Mouse (Mus musculus) MEL (cell line): ENCODE measurements around the gene Uggt2. TPM values are rescaled to one million over a fixed set of nuclear protein-coding genes. Genes with fewer than 3 reads are reported as not detected.

Experiments used
- DNase-seq: peaks from one replicate; pipeline ENCODE4 v3.0.0; 2011; ENCODE audit warnings: low read depth, low spot score
- H3K27ac ChIP-seq: 2 replicates; pipeline ENCODE4 v1.5.1; 2012; ENCODE audit warnings: low read depth, mild to moderate bottlenecking, control low read depth, low read length, moderate library complexity; ENCODE audit not compliant: control insufficient read depth
- H3K27me3 ChIP-seq, 2 experiments: fragments of 150-350 bp in 1 of 2; sonication (generic) in 1 of 2; 2 replicates each; pipeline ENCODE4 v1.6.1; 2012; ENCODE audit warnings: low read length in 2 of 2, mild to moderate bottlenecking in 2 of 2, improper control_type of control experiment in 1 of 2, moderate library complexity in 1 of 2; ENCODE audit not compliant: insufficient read depth in 2 of 2, control insufficient read depth in 1 of 2
- H3K36me3 ChIP-seq, 2 experiments: 2 replicates each; pipeline ENCODE4 v1.6.1; 2012 to 2014; ENCODE audit warnings: low read length in 2 of 2, improper control_type of control experiment in 1 of 2, inconsistent platforms in 1 of 2, mild to moderate bottlenecking in 1 of 2; ENCODE audit not compliant: insufficient read depth in 2 of 2, control insufficient read depth in 1 of 2
- H3K4me1 ChIP-seq, 2 experiments: fragments of 150-350 bp in 1 of 2; sonication (generic) in 1 of 2; 2 replicates each; pipeline ENCODE4 v1.6.1; 2012; ENCODE audit warnings: low read length in 2 of 2, improper control_type of control experiment in 1 of 2, mild to moderate bottlenecking in 1 of 2; ENCODE audit not compliant: insufficient read depth in 2 of 2, control insufficient read depth in 1 of 2
- H3K4me3 ChIP-seq, 2 experiments: fragments of 150-350 bp in 1 of 2; sonication (generic) in 1 of 2; 2 replicates each; pipeline ENCODE4 v1.5.1; 2012; ENCODE audit warnings: low read depth in 2 of 2, low read length in 2 of 2, mild to moderate bottlenecking in 2 of 2, moderate library complexity in 2 of 2, control low read depth in 1 of 2, improper control_type of control experiment in 1 of 2; ENCODE audit not compliant: control insufficient read depth in 1 of 2, insufficient read depth in 1 of 2
- H3K79me2 ChIP-seq: 2 replicates; pipeline ENCODE4 v1.6.1; 2012; ENCODE audit warnings: mild to moderate bottlenecking, low read length, moderate library complexity; ENCODE audit not compliant: control insufficient read depth, poor library complexity, insufficient read depth
- H3K9ac ChIP-seq: 2 replicates; pipeline ENCODE4 v1.6.1; 2012; ENCODE audit warnings: low read depth, mild to moderate bottlenecking, control low read depth, low read length, moderate library complexity; ENCODE audit not compliant: control insufficient read depth, poor library complexity, severe bottlenecking
- H3K9me3 ChIP-seq: fragments of 150-350 bp; sonication (generic); replicated peaks from 2 replicates; pipeline ENCODE4 v1.6.1; 2012; ENCODE audit warnings: mild to moderate bottlenecking, low read length, improper control_type of control experiment, moderate library complexity; ENCODE audit not compliant: insufficient read depth
- ELF1 ChIP-seq: IDR thresholded peaks from 2 replicates; pipeline ENCODE4 v1.6.1; 2014; ENCODE audit warnings: low read depth, mild to moderate bottlenecking, inconsistent platforms, low read length, improper control_type of control experiment, moderate library complexity
- GABPA ChIP-seq: IDR thresholded peaks from 2 replicates; pipeline ENCODE4 v1.6.1; 2012; ENCODE audit warnings: low read depth, mild to moderate bottlenecking, inconsistent platforms, low read length, improper control_type of control experiment, moderate library complexity
- HCFC1 ChIP-seq: IDR thresholded peaks from 2 replicates; pipeline ENCODE4 v1.6.1; 2012; ENCODE audit warnings: low read depth, mild to moderate bottlenecking, inconsistent platforms, low read length, improper control_type of control experiment, moderate library complexity
- MAFK ChIP-seq: IDR thresholded peaks from 2 replicates; pipeline ENCODE4 v1.6.1; 2011; ENCODE audit warnings: low read depth, mild to moderate bottlenecking, low read length, improper control_type of control experiment, borderline replicate concordance
- MAX ChIP-seq: IDR thresholded peaks from 2 replicates; pipeline ENCODE4 v1.6.1; 2011; ENCODE audit warnings: low read length, improper control_type of control experiment
- MAZ ChIP-seq: IDR thresholded peaks from 2 replicates; pipeline ENCODE4 v1.6.1; 2012; ENCODE audit warnings: low read depth, mild to moderate bottlenecking, inconsistent platforms, low read length, improper control_type of control experiment
- MEF2A ChIP-seq: IDR thresholded peaks from 2 replicates; pipeline ENCODE4 v1.6.1; 2014; ENCODE audit warnings: low read depth, mild to moderate bottlenecking, inconsistent platforms, low read length, improper control_type of control experiment; ENCODE audit not compliant: poor library complexity, insufficient replicate concordance, severe bottlenecking; ENCODE audit errors: extremely low read depth
- NRF1 ChIP-seq: IDR thresholded peaks from 2 replicates; pipeline ENCODE4 v1.6.1; 2014; ENCODE audit warnings: low read depth, mild to moderate bottlenecking, inconsistent platforms, low read length, improper control_type of control experiment, moderate library complexity; ENCODE audit not compliant: poor library complexity, insufficient read depth, severe bottlenecking
- POLR2A ChIP-seq, 2 experiments: IDR thresholded peaks; 2 replicates each; pipeline ENCODE4 v1.6.1; 2011 to 2012; ENCODE audit warnings: low read length in 2 of 2, mild to moderate bottlenecking in 2 of 2, control low read depth in 1 of 2, improper control_type of control experiment in 1 of 2, low read depth in 1 of 2, moderate library complexity in 1 of 2; ENCODE audit not compliant: control insufficient read depth in 1 of 2, insufficient read depth in 1 of 2, poor library complexity in 1 of 2
- RCOR1 ChIP-seq: IDR thresholded peaks from 2 replicates; pipeline ENCODE4 v1.6.1; 2012; ENCODE audit warnings: low read depth, mild to moderate bottlenecking, inconsistent platforms, low read length, improper control_type of control experiment
- TAL1 ChIP-seq: IDR thresholded peaks from 2 replicates; pipeline ENCODE4 v1.6.1; 2012; ENCODE audit warnings: mild to moderate bottlenecking, inconsistent platforms, low read length, moderate library complexity, mixed read lengths
- UBTF ChIP-seq: IDR thresholded peaks from 2 replicates; pipeline ENCODE4 v1.6.1; 2012; ENCODE audit warnings: low read depth, mild to moderate bottlenecking, inconsistent platforms, low read length, improper control_type of control experiment, moderate library complexity, borderline replicate concordance; ENCODE audit not compliant: insufficient read depth
- USF2 ChIP-seq, 2 experiments: IDR thresholded peaks; 2 replicates each; pipeline ENCODE4 v1.6.1; 2011 to 2012; ENCODE audit warnings: improper control_type of control experiment in 2 of 2, low read length in 2 of 2, borderline replicate concordance in 1 of 2, inconsistent platforms in 1 of 2, low read depth in 1 of 2, mild to moderate bottlenecking in 1 of 2; ENCODE audit not compliant: insufficient read depth in 1 of 2
- ZC3H11A ChIP-seq: IDR thresholded peaks from 2 replicates; pipeline ENCODE4 v1.6.1; 2012; ENCODE audit warnings: low read depth, mild to moderate bottlenecking, inconsistent platforms, low read length, improper control_type of control experiment
- ZMIZ1 ChIP-seq: IDR thresholded peaks from 2 replicates; pipeline ENCODE4 v1.6.1; 2012; ENCODE audit warnings: low read depth, mild to moderate bottlenecking, inconsistent platforms, low read length, improper control_type of control experiment, moderate library complexity
- polyA plus RNA-seq, 2 experiments: library from polyadenylated mRNA; stranded (reverse) in 1 of 2; unstranded in 1 of 2; fragments of >175 nt in 1 of 2; fragments of >200 nt in 1 of 2; gene quantifications; 2 replicates each; pipeline versions ENCODE4 v1.2.1 to v1.2.4; 2012; ENCODE audit warnings: low replicate concordance in 2 of 2, low read depth in 1 of 2; ENCODE audit not compliant: insufficient read length in 2 of 2, insufficient read depth in 1 of 2, missing spikeins in 1 of 2
- total RNA-seq: library from RNA; depleted of rRNA; stranded (reverse); fragments of 300-350 nt; gene quantifications from 2 replicates; pipeline ENCODE4 v1.2.3, GENCODE M21; 2012

Gene Uggt2
- total and polyA plus RNA-seq, 3 experiments = 0.23 to 0.31 TPM; not detected in 1

- Histone ChIP-seq H3K36me3 (no peaks in the 10 kb centered on the region), H3K79me2 (peaks cover 6% of the 10 kb centered on the region; the same call in 1 of the 2 replicates), H3K27me3 (no peaks in the 10 kb centered on the region), H3K4me1 (no peaks in the 10 kb centered on the region), H3K9ac (no peak overlapping the region), H3K4me3 (no peak overlapping the region), H3K9me3 (no peaks in the 10 kb centered on the region), H3K27ac (no peak overlapping the region)
- no peak for DNase-seq
- TF ChIP-seq ZMIZ1 = no peak
- TF ChIP-seq UBTF = no peak
- TF ChIP-seq RCOR1 = no peak
- no peak for TF ChIP-seq TAL1
- no peak for TF ChIP-seq POLR2A (IDR thresholded peaks at IDR 0.05; ENCODE audit: control insufficient read depth in 1 of 2, insufficient read depth in 1 of 2, low read depth in 1 of 2, low read length in 2 of 2, poor library complexity in 1 of 2)
- TF ChIP-seq NRF1 = no peak
- TF ChIP-seq USF2 (IDR thresholded peaks at IDR 0.05; ENCODE audit: borderline replicate concordance in 1 of 2, insufficient read depth in 1 of 2, low read depth in 1 of 2, low read length in 2 of 2) = no peak
- TF ChIP-seq MAZ = no peak
- TF ChIP-seq MEF2A = no peak
- TF ChIP-seq GABPA = no peak
- TF ChIP-seq MAX = no peak
- no peak for TF ChIP-seq HCFC1
- TF ChIP-seq MAFK = no peak
- no peak for TF ChIP-seq ZC3H11A
Measured at GRCm38 (mm10) chr14:118951912-118952583, 147.2 kb downstream of the Uggt2 start.

- Histone ChIP-seq H3K9me3 (no peaks in the 10 kb centered on the region), H3K4me1 (peaks cover 2% of the 10 kb centered on the region in 2 experiments; a peak in 1 of 4 replicates), H3K27me3 (no peaks in the 10 kb centered on the region), H3K27ac (no peak overlapping the region), H3K79me2 (peaks cover 10% of the 10 kb centered on the region), H3K4me3 (no peak overlapping the region), H3K36me3 (peaks cover 0 to 5% of the 10 kb centered on the region in 2 experiments; a peak in 1 of 4 replicates), H3K9ac (no peak overlapping the region)
- DNase-seq = no peak
- TF ChIP-seq ELF1 = no peak
Measured at GRCm38 (mm10) chr14:118948841-118949240, 150.4 kb downstream of the Uggt2 start.
